Mouse (Mus musculus) C2C12 (cell line): ENCODE measurements around the gene Usp40.

Experiments used
- CEBPB ChIP-seq: IDR thresholded peaks from one replicate; pipeline ENCODE4 v1.6.1; 2011; ENCODE audit warnings: low read depth, mild to moderate bottlenecking, control low read depth, moderate library complexity
- CTCF ChIP-seq: IDR thresholded peaks from one replicate; pipeline ENCODE4 v1.5.1; 2011; ENCODE audit not compliant: control insufficient read depth, insufficient read depth, insufficient read length
- FOSL1 ChIP-seq: IDR thresholded peaks from one replicate; pipeline ENCODE4 v1.8.0; 2011; ENCODE audit warnings: mild to moderate bottlenecking, low read length; ENCODE audit not compliant: poor library complexity, insufficient read depth, severe bottlenecking
- MAX ChIP-seq: IDR thresholded peaks from one replicate; pipeline ENCODE4 v1.6.1; 2011; ENCODE audit warnings: mild to moderate bottlenecking, control low read depth
- MYOD1 ChIP-seq: IDR thresholded peaks from one replicate; pipeline ENCODE4 v1.6.1; 2011; ENCODE audit warnings: low read depth; ENCODE audit not compliant: control insufficient read depth, insufficient read length
- MYOG ChIP-seq: IDR thresholded peaks from one replicate; pipeline ENCODE4 v1.6.1; 2011; ENCODE audit not compliant: control insufficient read depth, insufficient read length; ENCODE audit errors: extremely low read depth
- USF1 ChIP-seq: IDR thresholded peaks from one replicate; pipeline ENCODE4 v1.6.1; 2011; ENCODE audit warnings: low read depth, mild to moderate bottlenecking, control low read depth, moderate library complexity

GRCm38 (mm10) chr1:87960752-87961151 is 47.6 kb downstream of the Usp40 start:
- TF ChIP-seq MYOG: no peak
- no peak for TF ChIP-seq CTCF
- TF ChIP-seq MYOD1: no peak
- no peak for TF ChIP-seq USF1
- no peak for TF ChIP-seq CEBPB
- no peak for TF ChIP-seq MAX
- TF ChIP-seq FOSL1: no peak
